Mouse (Mus musculus): ENCODE results near the gene Sfi1.
"Not testable (repeated sequence)": the region's sequence is repeated elsewhere in the genome, so short reads cannot be mapped to it uniquely, and the experiment has no call there.

DNA sequence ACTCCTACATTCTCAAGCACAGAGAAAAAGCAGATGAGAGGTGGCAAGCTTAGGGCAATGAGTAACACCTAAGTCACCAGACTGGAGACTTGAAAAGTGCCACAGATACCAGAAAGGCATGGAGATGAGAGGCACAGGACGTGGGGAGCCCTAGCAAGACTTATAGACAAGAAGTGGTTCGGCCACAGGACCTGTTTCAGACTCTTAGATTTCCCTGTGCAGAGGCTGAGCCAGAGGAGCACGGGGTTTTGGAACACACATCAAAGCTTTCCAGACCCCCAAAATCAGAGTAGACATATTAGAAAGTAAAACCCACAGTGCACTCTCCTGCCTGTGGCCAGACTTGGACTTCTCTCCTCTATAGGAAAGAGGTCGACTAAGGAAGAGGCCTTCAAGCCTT, 12.0 kb downstream of the Sfi1 start:
- not testable (repeated sequence) for TF ChIP-seq CTCF (conservative IDR thresholded peaks at IDR 0.05; ENCODE audit: low read length); POU5F1 (IDR thresholded peaks at IDR 0.05; ENCODE audit: borderline replicate concordance, low read length); NANOG (IDR thresholded peaks at IDR 0.05; ENCODE audit: borderline replicate concordance, low read length)
